Mouse (Mus musculus) bone marrow, adult 2 months (tissue): ENCODE data around the gene Ankrd55.

ENCODE experiments used
- CTCF ChIP-seq: fragments of 200-500 bp; IDR thresholded peaks from 2 replicates; pipeline ENCODE4 v1.5.1; 2011; ENCODE audit warnings: low read length, control low read depth; ENCODE audit not compliant: control insufficient read depth, insufficient read depth
- POLR2A ChIP-seq: fragments of 200-500 bp; IDR thresholded peaks from 2 replicates; pipeline ENCODE4 v1.6.1; 2011; ENCODE audit warnings: low read depth, mild to moderate bottlenecking, control low read depth, low read length, borderline replicate concordance; ENCODE audit not compliant: control insufficient read depth

DNA sequence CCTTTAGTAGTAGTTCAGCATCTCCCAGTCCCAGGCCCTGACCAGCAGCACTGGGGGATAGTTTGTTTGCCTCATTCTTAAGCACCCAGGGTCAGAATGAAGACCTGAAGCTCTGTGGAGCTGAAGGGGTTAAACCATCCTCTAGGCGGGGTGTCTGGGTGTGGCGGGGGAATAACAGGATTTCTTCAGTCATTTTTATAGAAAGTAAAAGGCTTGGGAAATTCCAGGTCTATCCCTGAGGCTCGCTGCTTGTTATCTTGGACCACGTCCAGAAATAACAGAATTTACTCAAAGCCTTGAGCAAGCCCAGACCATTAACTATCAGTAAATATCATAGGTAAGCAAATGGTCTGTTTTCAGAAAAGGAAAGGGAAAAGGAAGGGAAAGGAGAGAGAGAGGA is 39.3 kb downstream of the Ankrd55 start:
- TF ChIP-seq POLR2A (no peak), CTCF (no peak)
